Mouse (Mus musculus) right cerebral cortex, postnatal 25 days (tissue): Measurements from ENCODE around the gene Psmf1.

Experiments
- DNase-seq: peaks from one replicate; pipeline ENCODE4 v3.0.0; 2022

The Psmf1 gene

DNA sequence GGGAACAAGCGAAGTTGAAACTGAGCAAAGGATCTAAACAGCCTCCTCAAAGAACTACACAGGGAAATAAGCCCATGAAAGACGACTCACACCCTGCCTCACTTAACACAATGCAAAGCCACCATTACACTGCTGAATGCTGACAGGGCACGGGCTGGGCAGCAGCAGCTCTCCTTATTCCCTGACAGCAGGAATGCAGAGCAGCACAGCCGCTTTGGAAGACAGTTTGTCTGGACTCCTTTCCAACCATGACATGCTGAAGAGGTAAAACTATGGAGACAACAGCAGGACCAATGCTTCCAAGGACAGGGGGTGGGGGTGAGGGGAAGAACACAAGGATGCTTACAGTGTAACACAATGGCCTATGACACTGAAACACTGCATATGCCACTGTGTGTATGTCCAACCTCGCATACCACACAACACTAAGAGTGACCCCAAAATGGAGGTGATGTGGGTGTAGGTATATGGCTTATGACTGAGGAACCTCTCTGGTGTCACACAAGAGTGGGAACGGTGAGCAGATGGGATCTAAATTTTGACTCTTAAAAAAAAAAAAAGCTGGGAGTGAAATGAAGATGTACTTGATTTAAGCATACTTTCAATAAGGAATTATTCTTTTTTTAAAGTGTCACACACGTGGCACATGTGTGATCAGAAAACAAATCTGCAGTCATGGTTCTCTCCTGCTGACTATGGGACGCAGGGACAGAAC is 10.7 kb downstream of the Psmf1 start:
- no peak for DNase-seq

DNA sequence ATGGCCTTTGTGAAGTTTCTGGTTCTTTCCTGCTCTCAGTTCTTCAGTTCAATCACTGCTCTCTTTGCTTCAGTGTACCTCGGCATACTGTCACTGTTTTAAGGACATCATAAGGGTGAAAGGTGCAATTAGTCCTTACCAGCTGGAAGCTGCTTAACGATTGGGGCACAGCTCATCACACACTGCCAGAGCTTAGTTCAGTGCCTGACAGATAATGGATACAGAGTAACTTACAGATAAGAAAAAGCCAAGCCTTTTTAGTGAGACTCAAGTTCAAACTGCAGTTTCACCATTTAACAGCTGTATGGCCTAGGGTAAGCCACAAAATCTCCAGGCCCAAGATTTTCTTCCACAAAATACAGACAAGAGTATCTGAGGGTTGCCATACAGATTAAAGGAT is 19.9 kb downstream of the Psmf1 start:
- no peak for DNase-seq

DNA sequence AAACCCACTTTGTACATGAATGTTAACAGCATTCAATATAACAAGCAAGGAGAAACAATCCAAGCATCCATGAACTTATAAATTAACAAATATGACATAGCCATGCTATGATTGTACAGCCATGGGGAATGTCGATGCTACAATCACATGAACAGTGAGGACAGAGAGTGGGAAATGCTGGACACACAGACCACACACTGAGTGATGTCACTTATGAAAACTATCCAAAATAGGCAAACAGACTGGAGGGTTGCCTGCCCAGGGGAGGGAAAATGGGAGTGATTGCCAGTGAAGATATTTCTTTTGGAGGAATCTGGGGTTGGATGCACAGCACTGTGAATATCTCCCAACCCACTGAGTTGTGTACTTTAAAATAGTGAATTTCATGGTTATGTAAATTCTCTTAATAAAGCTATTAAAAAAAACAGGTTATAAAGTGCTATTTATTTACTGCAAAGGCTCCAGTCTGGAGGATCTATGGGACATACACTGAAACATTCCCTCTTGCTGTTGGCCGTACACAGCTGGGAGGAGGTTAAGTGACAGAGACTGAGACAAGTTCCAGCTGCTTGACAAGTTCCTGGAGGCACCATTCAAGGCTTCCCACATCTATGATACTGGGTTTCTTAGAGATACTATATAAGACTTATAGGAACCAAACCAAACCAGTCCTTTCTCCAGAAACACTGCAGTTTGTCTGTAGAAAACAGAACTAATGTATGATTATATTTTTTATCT is 27.5 kb downstream of the Psmf1 start:
- no peak for DNase-seq

DNA sequence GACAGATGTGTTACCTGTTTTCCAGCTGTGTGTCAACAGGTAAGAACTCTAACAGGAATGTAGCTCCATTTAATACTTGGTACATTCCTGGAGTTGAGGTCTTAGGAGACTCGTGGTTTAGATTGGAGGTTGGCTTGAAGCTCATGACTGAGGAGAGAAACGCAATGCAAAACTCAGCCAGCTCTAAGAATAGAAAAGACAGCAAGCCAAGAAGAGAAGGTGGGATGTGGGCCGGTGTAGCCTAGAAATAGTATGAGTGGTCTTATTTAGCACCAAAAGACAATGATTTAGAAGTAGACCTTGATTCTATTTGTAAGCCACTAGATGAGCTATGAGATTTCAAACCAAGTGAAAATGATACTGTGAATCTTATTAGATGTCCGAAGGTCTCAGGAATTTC is 28.5 kb downstream of the Psmf1 start:
- DNase-seq = no peak

DNA sequence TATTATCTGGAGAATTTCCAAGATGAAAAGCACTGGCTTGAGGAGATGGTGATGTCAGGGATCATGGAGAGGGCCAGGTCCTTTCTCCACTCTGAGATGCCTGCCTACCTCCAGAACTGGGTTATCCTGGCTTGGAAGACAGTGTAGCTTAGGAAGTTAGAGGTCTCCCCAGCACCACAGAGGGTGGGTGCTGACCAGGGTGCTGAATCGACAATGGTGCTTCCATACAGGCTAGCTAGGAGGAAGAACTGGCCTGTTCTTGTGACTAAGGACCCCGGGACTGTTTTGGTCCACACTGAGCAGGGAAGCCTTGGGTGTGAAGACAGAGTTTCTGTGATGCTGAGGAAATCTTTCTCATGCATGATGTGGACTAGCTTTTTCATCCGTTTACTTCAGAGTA is 31.3 kb downstream of the Psmf1 start:
- no peak for DNase-seq

DNA sequence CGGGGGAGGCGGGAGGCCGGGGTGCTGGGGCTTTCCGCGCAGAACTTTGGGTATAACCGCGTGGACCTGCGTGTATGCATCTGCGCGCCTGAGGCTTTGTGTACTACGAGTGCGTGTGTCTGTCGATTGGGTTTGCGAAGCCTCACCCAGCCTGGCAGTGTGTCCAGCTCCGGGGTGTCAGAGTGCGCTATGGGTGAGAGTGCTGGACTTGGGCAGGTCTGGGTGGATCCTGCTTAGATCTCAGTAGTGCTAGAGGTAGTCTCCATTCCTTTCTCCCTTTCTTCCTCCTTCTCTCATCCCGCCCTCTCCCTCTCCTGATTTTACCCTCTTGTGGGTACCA is 41.2 kb downstream of the Psmf1 start:
- peak; percentile 24 for DNase-seq

DNA sequence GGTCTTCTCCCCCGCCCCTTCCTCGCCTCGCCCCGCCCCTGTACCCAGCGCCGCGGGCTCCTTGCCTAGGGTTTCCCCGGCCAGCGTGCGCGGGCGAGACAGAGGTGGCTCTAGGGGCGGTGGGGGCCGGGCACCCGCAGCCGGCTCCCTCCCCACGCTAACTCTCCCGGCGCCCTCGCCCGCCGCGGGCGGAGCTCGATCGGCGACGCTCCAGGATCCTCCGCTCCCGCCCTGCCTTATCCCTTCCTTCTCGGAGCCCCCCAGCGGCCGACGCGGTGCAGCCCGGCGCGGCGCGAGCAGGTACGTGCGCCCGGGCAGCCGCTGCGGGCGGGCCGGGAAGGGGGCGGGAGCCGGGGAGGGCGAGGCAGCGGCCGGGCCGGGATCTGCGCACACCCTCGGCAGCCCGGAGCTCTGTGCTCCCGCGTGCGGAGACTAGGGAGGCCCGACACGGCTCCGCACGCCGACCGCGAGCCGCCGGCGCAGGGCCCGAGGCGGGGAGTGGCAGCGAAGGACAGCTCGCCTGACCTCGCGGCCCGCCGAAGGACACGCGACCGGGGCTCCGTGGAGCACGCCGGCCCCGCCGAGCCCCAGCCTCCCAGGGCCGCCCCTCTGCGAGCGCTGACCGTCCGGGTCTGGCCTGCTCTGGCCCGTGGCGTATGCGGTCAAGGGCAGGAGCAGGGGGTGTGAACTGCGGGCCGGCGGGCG is 41.7 kb downstream of the Psmf1 start:
- peak; percentile 72 for DNase-seq

DNA sequence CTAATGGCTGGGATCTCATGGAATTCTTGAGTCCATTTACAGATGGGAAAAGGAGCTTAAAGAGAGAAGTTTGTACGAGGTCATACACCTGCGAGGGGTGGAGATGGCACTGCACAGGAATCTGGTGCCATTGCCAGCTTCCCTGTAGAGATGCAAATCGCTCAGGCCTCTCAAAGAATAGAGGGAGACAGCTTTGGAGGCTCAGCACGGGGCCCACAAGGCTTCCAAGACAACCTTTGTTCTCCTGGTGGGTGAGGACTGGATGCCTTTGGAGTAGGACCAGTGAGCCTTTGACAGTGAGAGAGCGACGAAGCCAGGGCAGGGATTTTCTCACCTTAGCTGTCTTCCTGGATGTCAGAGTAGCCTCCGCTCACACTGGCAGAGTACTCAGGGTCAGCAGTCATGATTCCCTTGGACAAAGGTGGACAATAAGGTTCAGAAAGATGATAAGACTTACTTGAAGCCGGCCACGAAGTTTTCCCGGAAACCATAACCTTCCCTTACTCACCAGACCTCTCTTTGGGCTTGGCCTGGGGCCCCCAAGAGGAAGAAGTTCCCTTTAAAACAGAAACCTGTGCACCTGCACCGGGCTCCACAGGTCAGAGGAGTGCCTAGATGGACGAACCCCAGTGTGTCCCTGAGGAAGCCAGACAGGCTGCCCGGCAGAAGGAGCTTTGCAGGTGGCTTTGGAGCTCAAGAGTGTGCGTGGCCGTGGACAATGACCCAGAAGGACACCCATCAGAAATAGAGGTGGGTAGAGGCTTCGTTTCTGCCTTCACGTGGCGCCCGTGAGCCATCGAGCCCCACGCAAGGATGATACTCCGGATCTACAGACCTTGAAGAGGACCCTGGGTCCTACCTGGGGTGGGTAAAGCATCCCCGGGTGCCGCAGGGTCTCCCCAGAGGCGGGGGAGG is 42.5 kb downstream of the Psmf1 start, which contains the start of gene Tmem74b:
TSS of gene Tmem74b (plus strand) at position 778 of the 915 bp plus-strand sequence.
- DNase-seq = no peak

DNA sequence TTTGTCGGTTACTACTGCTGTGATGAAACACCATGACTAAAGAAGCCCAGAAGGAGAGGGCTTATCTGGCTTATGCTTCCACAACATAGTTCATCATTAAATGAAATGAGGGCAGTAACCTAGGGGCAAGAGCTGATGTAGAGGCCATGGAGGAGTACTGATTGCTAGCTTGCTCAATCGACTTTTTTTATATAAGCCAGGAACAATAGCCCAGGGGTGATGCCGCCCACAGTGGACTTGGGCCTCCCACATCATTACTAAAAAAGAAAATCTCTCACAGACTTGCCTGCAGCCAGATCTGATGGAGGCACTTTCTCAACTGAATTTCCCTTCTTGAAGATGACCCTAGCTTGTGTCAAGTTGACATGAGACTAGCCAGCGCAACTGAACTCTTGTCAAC is 61.0 kb downstream of the Psmf1 start:
- DNase-seq = no peak

DNA sequence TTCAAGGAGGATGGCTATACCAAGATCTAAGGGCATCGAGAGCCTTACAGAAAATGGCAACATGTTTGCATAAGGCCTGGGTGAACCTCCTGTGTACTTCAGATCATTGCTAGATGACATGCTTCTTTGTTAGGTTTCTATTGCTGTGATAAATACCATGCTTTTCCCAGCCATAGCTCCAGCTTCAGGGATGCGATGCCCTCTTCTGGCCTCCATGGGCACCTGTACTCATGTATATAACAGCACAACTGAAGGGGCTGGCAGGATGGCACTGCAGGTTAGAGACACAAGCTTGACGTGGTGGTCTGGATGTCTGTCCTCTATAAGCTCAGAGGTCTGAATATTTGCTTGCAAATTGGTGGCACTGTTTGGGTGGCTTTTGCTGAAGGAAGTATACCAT is 61.6 kb downstream of the Psmf1 start:
- no peak for DNase-seq

DNA sequence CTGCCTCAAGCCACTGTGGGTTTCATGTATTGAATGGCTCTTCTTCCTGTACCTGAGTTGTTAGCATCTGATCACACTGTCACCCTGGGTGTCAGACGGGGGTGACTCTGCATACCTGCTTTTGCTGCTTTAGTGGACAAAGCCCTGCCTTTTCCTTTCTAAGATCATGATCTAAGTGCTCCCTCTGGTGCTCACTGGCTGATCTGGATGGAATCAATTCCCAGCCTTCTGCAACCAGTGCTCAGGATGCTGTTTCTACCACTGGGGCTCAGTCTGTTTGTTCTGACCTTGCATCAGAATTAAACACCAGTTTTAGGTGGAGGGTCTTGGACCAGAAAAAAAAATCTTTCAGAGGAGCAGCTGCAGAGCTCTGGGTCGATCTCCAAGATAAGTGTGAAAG is 67.8 kb downstream of the Psmf1 start:
- DNase-seq = no peak

DNA sequence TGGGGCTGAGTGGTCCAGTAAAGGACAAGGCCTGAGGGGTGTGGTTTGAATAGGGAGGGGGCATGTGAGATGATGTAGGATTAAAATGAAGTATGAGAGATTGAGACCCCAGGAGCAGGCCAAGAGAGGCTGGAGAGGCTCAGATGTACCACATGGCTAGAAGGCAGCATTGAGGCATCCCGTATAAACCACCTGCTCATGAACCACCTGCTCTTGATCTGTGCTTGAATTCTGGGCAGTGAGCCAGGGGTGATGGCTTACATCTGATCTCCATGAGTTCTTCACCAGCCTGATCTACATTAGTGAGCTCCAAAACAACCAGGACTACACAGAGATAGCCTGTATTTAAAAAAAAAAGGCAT is 73.0 kb downstream of the Psmf1 start:
- no peak for DNase-seq

DNA sequence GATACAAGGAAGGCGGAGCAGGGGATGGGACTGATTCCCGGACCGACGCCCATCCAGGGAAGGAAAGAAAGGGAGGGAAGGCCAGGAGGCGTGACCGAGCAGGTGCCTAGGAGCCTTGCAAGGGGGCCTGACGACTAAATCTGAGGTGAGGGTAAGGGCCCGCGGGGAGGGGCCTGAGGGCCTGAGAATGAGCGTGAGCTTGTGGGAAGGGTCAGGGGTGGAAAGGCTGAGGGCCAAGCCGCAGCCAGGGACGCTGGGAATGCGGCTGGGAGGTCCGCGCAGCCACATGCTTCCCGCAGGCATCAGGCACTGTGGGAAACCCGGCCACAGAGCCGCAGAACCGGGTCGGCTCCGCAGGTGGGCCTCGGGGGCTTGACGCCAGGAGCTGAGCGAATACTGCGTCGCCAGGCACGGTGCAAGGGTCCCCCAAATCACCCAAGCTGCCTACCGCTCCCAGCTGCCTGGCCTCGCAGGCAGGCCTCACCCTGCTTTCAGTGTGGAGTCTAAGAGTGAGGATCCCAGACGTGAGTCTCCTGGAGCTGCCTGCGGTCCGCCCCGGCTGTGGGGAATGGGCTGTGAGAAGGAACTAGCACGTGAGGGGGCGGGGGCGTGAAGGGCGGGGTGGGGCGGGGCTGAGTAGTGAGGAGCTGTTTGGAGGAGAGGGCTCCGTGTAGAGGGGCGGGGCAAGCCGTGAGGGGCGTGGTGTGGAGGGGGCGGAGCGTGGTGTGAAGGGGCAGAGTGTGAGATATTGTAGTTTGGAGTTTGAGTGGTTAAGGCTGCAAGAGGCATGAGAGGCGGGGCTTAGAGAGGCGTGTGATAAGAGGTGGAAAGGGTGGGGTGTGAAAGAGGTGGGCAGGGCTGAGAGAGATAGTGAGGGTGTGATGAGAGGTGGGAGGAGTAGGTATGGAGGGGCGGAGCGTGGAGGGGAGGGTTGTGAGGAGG is 73.7 kb downstream of the Psmf1 start:
- no peak for DNase-seq

DNA sequence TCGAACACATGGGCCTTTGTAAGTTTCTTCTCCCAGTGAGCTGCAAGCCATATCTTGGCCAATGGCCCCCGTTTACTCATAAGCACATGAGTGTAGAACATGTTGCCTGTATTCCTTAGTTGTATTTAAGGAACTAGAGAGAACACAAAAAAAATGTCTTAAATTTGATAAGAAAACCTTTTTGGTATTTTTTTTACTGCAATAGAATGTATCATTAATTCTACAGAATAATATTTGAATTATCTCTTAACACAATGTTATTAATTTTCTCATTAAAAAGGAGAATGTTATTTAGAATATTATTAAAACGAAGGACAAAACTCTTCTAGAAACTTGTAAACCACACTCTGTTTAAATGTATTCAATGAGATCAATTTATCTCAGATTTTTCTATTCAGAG is 75.6 kb downstream of the Psmf1 start, which contains the start of gene Rad21l:
TSS of gene Rad21l (minus strand) at position 101 of the 400 bp plus-strand sequence.
- DNase-seq = no peak
